In the genomic region with DNA sequence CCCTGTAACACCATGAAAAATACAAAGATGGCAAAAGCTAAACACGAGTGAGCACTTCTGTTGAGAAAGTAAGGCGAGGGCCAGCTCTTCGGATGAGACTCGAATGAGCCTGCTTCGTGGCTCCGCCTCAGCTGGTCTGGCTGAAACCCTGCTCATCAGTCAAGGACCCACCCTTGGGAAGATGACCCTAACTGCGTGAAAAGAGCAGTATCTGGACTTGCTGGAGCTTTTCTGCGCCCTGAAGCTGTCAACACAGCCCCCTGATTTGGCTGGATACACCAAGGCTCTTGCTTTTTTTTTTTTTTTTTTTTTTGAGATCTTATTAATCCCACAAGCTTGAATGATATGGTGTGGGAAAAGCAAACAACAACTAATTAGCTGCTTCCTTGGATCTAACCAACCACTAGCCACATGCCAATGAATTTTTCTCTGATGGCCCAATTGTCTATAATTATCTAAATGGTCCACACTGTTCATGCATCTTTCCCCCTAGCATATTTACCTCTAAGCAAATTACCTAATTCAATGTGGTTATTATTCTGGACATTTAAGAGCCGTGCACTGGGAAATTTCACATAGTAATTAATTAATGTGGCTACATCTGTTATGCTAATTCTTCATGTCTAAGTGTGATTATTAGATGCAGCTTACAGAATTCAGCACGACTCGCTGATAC, we compare ENCODE assay signal across 21 mouse cellular contexts. TPM values are rescaled to one million over a fixed set of nuclear protein-coding genes. Genes with fewer than 3 reads are reported as not detected.
DNase-seq lines count a peak whose midpoint lies in the region; ATAC-seq and TF ChIP-seq lines count a peak whose summit lies in the region.
"Had no signal": no experiment of that assay in that cellular context is flagged by ENCODE, and none has a peak within 500 bp of the region (broad histone marks: within the 10 kb centered on the region; RNA-seq: fewer than 3 reads in every experiment).

No protein-coding gene starts in this region.

- TF ChIP-seq CTCF in hindbrain, postnatal 0 days (IDR thresholded peaks at IDR 0.05; ENCODE audit: low read depth), result no peak

- 0 out of 2 replicates have a peak overlapping the region, but pooled peaks have one; percentile 43 for H3K27ac ChIP-seq in hindbrain, embryonic 14.5 days
- no peak overlapping the region for H3K27ac ChIP-seq in hindbrain, embryonic 10.5 days
- H3K27ac ChIP-seq in hindbrain, postnatal 0 days, result no peak overlapping the region
- no peak overlapping the region for H3K27ac ChIP-seq in intestine, embryonic 15.5 days
- H3K27ac ChIP-seq: embryonic facial prominence, embryonic 10.5 days; kidney, postnatal 0 days; limb, embryonic 10.5 days; macrophage had no signal

- H3K9me3 ChIP-seq in hindbrain, embryonic 14.5 days (ENCODE audit: control insufficient read depth, low read length), result no peaks in the 10 kb centered on the region
- H3K9me3 ChIP-seq in hindbrain, embryonic 10.5 days, result no peaks in the 10 kb centered on the region
- no peaks in the 10 kb centered on the region for H3K9me3 ChIP-seq in hindbrain, postnatal 0 days (ENCODE audit: low read length)
- H3K9me3 ChIP-seq in intestine, embryonic 15.5 days, result no peaks in the 10 kb centered on the region
- H3K9me3 ChIP-seq: embryonic facial prominence, embryonic 10.5 days; limb, embryonic 10.5 days had no signal

- no peak for DNase-seq in hindbrain, embryonic 14.5 days (ENCODE audit: low spot score)
- DNase-seq in hindbrain, embryonic 10.5 days (ENCODE audit: low spot score), result no peak
- DNase-seq in retina, postnatal 1 day, result peak; percentile 24
- no peak for DNase-seq in retina, embryonic 14.5 days (ENCODE audit: low spot score)
- DNase-seq in hindbrain, postnatal 0 days (ENCODE audit: low spot score), result no peak
- DNase-seq in heart, adult 18-20 months, result no peak
- DNase-seq: cerebellum, adult 11-12 months; cerebellum, postnatal 10 days; gastrocnemius, postnatal 25 days; kidney, adult 2 months; liver; right cerebral cortex, postnatal 25 days; spleen, adult 18-20 months had no signal

- H3K27me3 ChIP-seq in hindbrain, embryonic 14.5 days (ENCODE audit: control insufficient read depth, insufficient read depth, low read length), result no peaks in the 10 kb centered on the region
- H3K27me3 ChIP-seq in hindbrain, embryonic 10.5 days (ENCODE audit: insufficient read depth, poor library complexity, severe bottlenecking), result no peaks in the 10 kb centered on the region
- no peaks in the 10 kb centered on the region for H3K27me3 ChIP-seq in hindbrain, postnatal 0 days (ENCODE audit: insufficient read depth, low read length)
- no peaks in the 10 kb centered on the region for H3K27me3 ChIP-seq in intestine, embryonic 15.5 days (replicated peaks)
- H3K27me3 ChIP-seq: Patski had no signal

- peak; percentile 48; the same call in 1 of the 2 replicates for ATAC-seq in hindbrain, embryonic 14.5 days (ENCODE audit: low FRiP score)
- ATAC-seq in hindbrain, postnatal 0 days, result peak; percentile 51; the same call in 1 of the 2 replicates
- no peak for ATAC-seq in intestine, embryonic 15.5 days
- ATAC-seq: inflammation-experienced regulatory T-cells, adult 6 months; Patski had no signal

- H3K4me3 ChIP-seq in hindbrain, embryonic 14.5 days (replicated peaks; ENCODE audit: low read length), result no peak overlapping the region
- no peak overlapping the region for H3K4me3 ChIP-seq in hindbrain, embryonic 10.5 days
- H3K4me3 ChIP-seq in hindbrain, postnatal 0 days (ENCODE audit: low read length), result no peak overlapping the region
- H3K4me3 ChIP-seq in intestine, embryonic 15.5 days (replicated peaks), result no peak overlapping the region
- H3K4me3 ChIP-seq: embryonic facial prominence, embryonic 10.5 days; limb, embryonic 10.5 days; myocyte had no signal

- 57% methylated on average over 11 of the region's 11 CpGs for WGBS in hindbrain, embryonic 14.5 days
- WGBS in hindbrain, embryonic 10.5 days, result 76% methylated on average over 11 of the region's 11 CpGs
- 49% methylated on average over 11 of the region's 11 CpGs for WGBS in hindbrain, postnatal 0 days
- WGBS in intestine, embryonic 15.5 days, result 55% methylated on average over 11 of the region's 11 CpGs

- H3K9ac ChIP-seq in hindbrain, embryonic 14.5 days, result no peak overlapping the region
- no peak overlapping the region for H3K9ac ChIP-seq in hindbrain, postnatal 0 days (replicated peaks; ENCODE audit: low read length)
- no peak overlapping the region for H3K9ac ChIP-seq in intestine, embryonic 15.5 days

- no peak overlapping the region for H3K4me2 ChIP-seq in hindbrain, embryonic 14.5 days (replicated peaks)
- H3K4me2 ChIP-seq in hindbrain, postnatal 0 days (ENCODE audit: low read depth, low read length), result no peak overlapping the region
- H3K4me2 ChIP-seq in intestine, embryonic 15.5 days (replicated peaks), result no peak overlapping the region

- no peaks in the 10 kb centered on the region for H3K36me3 ChIP-seq in hindbrain, embryonic 14.5 days (replicated peaks; ENCODE audit: control insufficient read depth, insufficient read depth)
- no peaks in the 10 kb centered on the region for H3K36me3 ChIP-seq in hindbrain, embryonic 10.5 days
- H3K36me3 ChIP-seq in hindbrain, postnatal 0 days (ENCODE audit: insufficient read depth, low read length), result no peaks in the 10 kb centered on the region
- no peaks in the 10 kb centered on the region for H3K36me3 ChIP-seq in intestine, embryonic 15.5 days
- H3K36me3 ChIP-seq: embryonic facial prominence, embryonic 10.5 days; limb, embryonic 10.5 days had no signal

- no peaks in the 10 kb centered on the region for H3K4me1 ChIP-seq in hindbrain, embryonic 14.5 days (replicated peaks; ENCODE audit: control insufficient read depth, insufficient read depth, low read length)
- no peaks in the 10 kb centered on the region for H3K4me1 ChIP-seq in hindbrain, embryonic 10.5 days (replicated peaks)
- H3K4me1 ChIP-seq in hindbrain, postnatal 0 days (ENCODE audit: insufficient read depth, low read length), result no peaks in the 10 kb centered on the region
- no peaks in the 10 kb centered on the region for H3K4me1 ChIP-seq in intestine, embryonic 15.5 days (replicated peaks)
- H3K4me1 ChIP-seq: embryonic facial prominence, embryonic 10.5 days; limb, embryonic 10.5 days had no signal

RNA-seq across cellular contexts. Expression of a gene that starts 11.5 kb away (rescaled TPM):
- 11.7 and 12.2 TPM in 2 replicates for polyA plus RNA-seq in hindbrain, embryonic 14.5 days (2014; fragmentation: Nextera tagmentation; extraction: Ambion mirVana)
- polyA plus RNA-seq in hindbrain, embryonic 10.5 days (2016; fragmentation: Nextera tagmentation; extraction: Ambion mirVana), result 10.6 and 12.1 TPM in 2 replicates
- 18.4 and 19.3 TPM in 2 replicates for total RNA-seq in hindbrain, postnatal 0 days (2014; rRNA removed)
- polyA plus RNA-seq in hindbrain, postnatal 0 days (2015; fragmentation: Nextera tagmentation; extraction: Ambion mirVana), result 10.2 and 10.5 TPM in 2 replicates
- 11.3 and 11.9 TPM in 2 replicates for polyA plus RNA-seq in intestine, embryonic 15.5 days (2015; fragmentation: Nextera tagmentation; extraction: Ambion mirVana)
- 1 to 10 TPM; 3.1 to 3.3 TPM for total RNA-seq in heart, adult 18-20 months (2021)
